Mouse (Mus musculus) olfactory bulb, adult 2 months (tissue): ENCODE results near the gene Nrm. TPM values are rescaled to one million over a fixed set of nuclear protein-coding genes. Genes with fewer than 3 reads are reported as not detected.

Source experiments
- H3K27ac ChIP-seq: fragments of 200-500 bp; 2 replicates; pipeline ENCODE4 v1.5.1; 2012; ENCODE audit warnings: low read depth, low read length; ENCODE audit not compliant: insufficient read depth
- H3K4me1 ChIP-seq: fragments of 200-500 bp; 2 replicates; pipeline ENCODE4 v1.6.1; 2012; ENCODE audit warnings: low read length; ENCODE audit not compliant: control insufficient read depth, insufficient read depth
- H3K4me3 ChIP-seq: fragments of 200-500 bp; 2 replicates; pipeline ENCODE4 v1.5.1; 2012; ENCODE audit warnings: mild to moderate bottlenecking, low read depth, low read length, moderate library complexity; ENCODE audit not compliant: insufficient read depth
- CTCF ChIP-seq: fragments of 200-500 bp; IDR thresholded peaks from 2 replicates; pipeline ENCODE4 v1.5.1; 2012; ENCODE audit warnings: low read depth, mild to moderate bottlenecking, low read length, moderate library complexity; ENCODE audit not compliant: insufficient read depth
- POLR2A ChIP-seq: fragments of 200-500 bp; IDR thresholded peaks from 2 replicates; pipeline ENCODE4 v1.6.1; 2012; ENCODE audit warnings: mild to moderate bottlenecking, low read depth, low read length, moderate library complexity; ENCODE audit not compliant: insufficient read depth
- WGBS: fragments of 180-500 bp; shearing (Covaris S2); methylation state at CpG from one replicate; pipeline ENCODE4 v1.1.7; 2018; 5-methylcytosine and 5-hydroxymethylcytosine counted together
- polyA plus RNA-seq: library from polyadenylated mRNA; stranded (reverse); fragments of >200 nt; gene quantifications from 2 replicates; pipeline ENCODE4 v1.2.4, GENCODE M21; 2012; ENCODE audit warnings: low replicate concordance; ENCODE audit not compliant: missing spikeins, insufficient read depth, insufficient read length

The Nrm gene
- polyA plus RNA-seq: not detected in 2 replicates

- Histone ChIP-seq H3K27ac (peak within 1 kb of the TSS; percentile 29; the same call in 1 of the 2 replicates), H3K4me1 (peaks cover 10% of the 10 kb centered on the region; the same call in 1 of the 2 replicates), H3K4me3 (peak within 1 kb of the TSS; percentile 60)
- under 1% methylated on average over 47 of the region's 47 CpGs for WGBS
- TF ChIP-seq POLR2A (peak; percentile 67; the same call in 1 of the 2 replicates), CTCF (peak; percentile 44; the same call in 1 of the 2 replicates)
These were observed at the start of gene Nrm for GRCm38 (mm10) chr17:35861198-35861857. Gene Nrm (plus strand): TSS chr17:35861318.

GRCm38 (mm10) chr17:35812307-35812706, 48.8 kb upstream of the Nrm start:
- H3K4me3 ChIP-seq: no peak overlapping the region

GRCm38 (mm10) chr17:35812736-35813135, 48.4 kb upstream of the Nrm start:
- 0 out of 2 replicates have a peak overlapping the region, but pooled peaks have one; percentile 7 for H3K27ac ChIP-seq
- H3K4me1 ChIP-seq: peaks cover 6% of the 10 kb centered on the region; the same call in 1 of the 2 replicates
- no peak overlapping the region for H3K4me3 ChIP-seq
- TF ChIP-seq CTCF (no peak), POLR2A (no peak)
- 68% methylated on average over 6 of the region's 6 CpGs for WGBS

More at GRCm38 (mm10) chr17:35812307-35812706, 48.8 kb upstream of the Nrm start:
- Histone ChIP-seq H3K4me1 (peaks cover 6% of the 10 kb centered on the region; the same call in 1 of the 2 replicates), H3K27ac (no peak overlapping the region)
- no peak for TF ChIP-seq POLR2A
- no peak for TF ChIP-seq CTCF
- 81% methylated on average over 5 of the region's 5 CpGs for WGBS

GRCm38 (mm10) chr17:35813245-35813647, 47.9 kb upstream of the Nrm start:
- H3K4me1 ChIP-seq: peaks cover 6% of the 10 kb centered on the region; the same call in 1 of the 2 replicates
- TF ChIP-seq CTCF: no peak
- TF ChIP-seq POLR2A: no peak
- H3K4me3 ChIP-seq: no peak overlapping the region
- 32% methylated on average over 7 of the region's 7 CpGs for WGBS
- 0 out of 2 replicates have a peak overlapping the region, but pooled peaks have one; percentile 2 for H3K27ac ChIP-seq

GRCm38 (mm10) chr17:35813653-35814052, 47.5 kb upstream of the Nrm start:
- H3K4me3 ChIP-seq: no peak overlapping the region
- 0 out of 2 replicates have a peak overlapping the region, but pooled peaks have one; percentile 2 for H3K27ac ChIP-seq
- peaks cover 6% of the 10 kb centered on the region; the same call in 1 of the 2 replicates for H3K4me1 ChIP-seq
- TF ChIP-seq POLR2A: no peak
- TF ChIP-seq CTCF: no peak
- 67% methylated on average over 7 of the region's 7 CpGs for WGBS

- WGBS: 73% methylated on average over 6 of the region's 6 CpGs
- TF ChIP-seq CTCF: no peak
- H3K27ac ChIP-seq: no peak overlapping the region
- peaks cover 6% of the 10 kb centered on the region; the same call in 1 of the 2 replicates for H3K4me1 ChIP-seq
- H3K4me3 ChIP-seq: no peak overlapping the region
These were observed 46.4 kb upstream of the Nrm start for GRCm38 (mm10) chr17:35814678-35815077.

- 74% methylated on average over 7 of the region's 7 CpGs for WGBS
- TF ChIP-seq POLR2A (no peak), CTCF (no peak)
These were observed 45.3 kb upstream of the Nrm start for GRCm38 (mm10) chr17:35815836-35816235.

GRCm38 (mm10) chr17:35816686-35817085, 44.4 kb upstream of the Nrm start:
- no peak for TF ChIP-seq POLR2A
- no peak for TF ChIP-seq CTCF
- 75% methylated on average over 8 of the region's 14 CpGs for WGBS
- no peak overlapping the region for H3K27ac ChIP-seq
- H3K4me3 ChIP-seq: no peak overlapping the region
- peaks cover 13% of the 10 kb centered on the region for H3K4me1 ChIP-seq

More at GRCm38 (mm10) chr17:35815836-35816235, 45.3 kb upstream of the Nrm start:
- no peak overlapping the region for H3K4me3 ChIP-seq
- no peak overlapping the region for H3K27ac ChIP-seq
- H3K4me1 ChIP-seq: peaks cover 8% of the 10 kb centered on the region; the same call in 1 of the 2 replicates

GRCm38 (mm10) chr17:35817226-35817625, 43.9 kb upstream of the Nrm start:
- TF ChIP-seq CTCF (no peak), POLR2A (no peak)
- WGBS: 81% methylated on average over 10 of the region's 10 CpGs
- no peak overlapping the region for H3K27ac ChIP-seq
- H3K4me3 ChIP-seq: no peak overlapping the region
- H3K4me1 ChIP-seq: peaks cover 18% of the 10 kb centered on the region
